Mouse (Mus musculus) effector memory CD4-positive, alpha-beta T cell, adult 7 months (primary cell): ENCODE results near the gene Trip4. TPM values are rescaled to one million over a fixed set of nuclear protein-coding genes. Genes with fewer than 3 reads are reported as not detected.

ENCODE experiments used
- polyA plus RNA-seq: library from polyadenylated mRNA; unstranded; fragments of 100-300 nt; shearing (Covaris generic); gene quantifications from one replicate; pipeline ENCODE4 v1.2.1, GENCODE M21; 2017

Gene Trip4
- 33.0 TPM for polyA plus RNA-seq

DNA sequence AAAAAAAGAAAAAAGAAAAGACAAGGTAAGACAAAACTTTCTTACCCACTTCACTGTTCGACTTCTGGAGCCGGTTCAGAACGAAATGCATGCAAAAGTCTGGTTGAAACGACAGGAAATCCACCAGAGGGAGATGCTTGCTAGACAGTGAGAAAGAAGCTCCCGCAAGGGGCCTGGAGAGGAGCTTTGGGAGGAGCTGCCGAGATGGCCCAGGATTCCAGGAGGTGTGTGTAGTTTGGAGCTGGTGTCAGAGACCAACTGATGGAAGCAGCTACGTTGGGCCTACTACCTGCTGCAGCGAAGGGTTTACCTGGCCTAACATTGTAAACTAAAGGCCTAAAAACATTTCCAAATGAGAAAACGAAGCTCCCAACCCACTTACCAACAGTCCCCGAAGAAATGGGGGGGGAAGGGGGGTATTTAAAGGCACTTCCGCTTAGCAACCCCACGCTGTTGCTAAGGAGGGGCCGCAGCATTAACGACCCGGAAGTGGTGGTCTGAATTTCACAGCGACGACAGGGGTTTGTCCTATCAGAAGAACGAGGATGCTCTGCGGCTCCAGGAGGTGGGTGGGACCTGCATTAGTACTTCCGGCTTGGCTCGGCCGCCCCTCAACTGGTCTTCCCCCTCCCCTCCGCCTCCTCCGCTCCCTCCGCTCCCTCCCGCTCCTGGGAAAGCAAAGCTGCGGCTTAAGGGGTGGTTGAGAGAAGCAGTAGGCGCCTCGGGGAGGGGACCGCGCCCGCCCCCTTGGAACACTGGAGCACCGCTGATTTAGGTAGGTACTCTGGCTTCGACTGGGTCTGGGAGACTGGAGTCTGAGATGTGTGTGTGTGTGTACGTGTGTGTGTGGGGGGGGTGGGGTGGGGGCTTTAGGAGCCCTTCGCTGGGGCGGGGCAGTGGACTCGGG lies at the start of gene Trip4, which contains the start of gene Csnk1g1:
TSS of gene Trip4 (minus strand) at position 401 of the 907 bp plus-strand sequence.
TSS of gene Csnk1g1 (plus strand) at position 531 of the 907 bp plus-strand sequence.

DNA sequence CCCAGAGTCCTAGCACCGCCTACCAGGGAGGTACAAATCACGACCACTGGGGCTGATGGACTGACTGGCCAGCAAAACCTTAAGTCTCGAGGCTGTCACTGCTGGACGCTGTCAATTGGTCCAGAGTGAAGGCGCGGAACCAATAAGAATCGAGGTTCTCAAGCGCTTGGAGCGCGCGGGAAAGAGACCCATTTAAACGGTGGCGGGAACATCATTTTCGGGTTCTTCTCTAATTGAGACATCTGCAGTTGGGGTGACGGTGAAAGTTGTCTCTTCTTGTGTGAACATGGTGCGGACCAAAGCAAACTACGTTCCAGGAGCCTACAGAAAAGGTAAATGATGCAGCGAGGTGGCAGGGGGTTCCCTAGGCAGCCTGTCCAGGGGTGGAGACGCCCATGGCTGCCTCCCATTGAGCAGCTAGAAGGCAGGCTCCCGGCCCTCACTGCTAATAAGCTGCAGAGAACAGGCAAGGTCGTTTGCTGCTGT lies 18.4 kb downstream of the Trip4 start, which contains the start of gene Pclaf:
TSS of gene Pclaf (plus strand) at position 95 of the 486 bp plus-strand sequence.

DNA sequence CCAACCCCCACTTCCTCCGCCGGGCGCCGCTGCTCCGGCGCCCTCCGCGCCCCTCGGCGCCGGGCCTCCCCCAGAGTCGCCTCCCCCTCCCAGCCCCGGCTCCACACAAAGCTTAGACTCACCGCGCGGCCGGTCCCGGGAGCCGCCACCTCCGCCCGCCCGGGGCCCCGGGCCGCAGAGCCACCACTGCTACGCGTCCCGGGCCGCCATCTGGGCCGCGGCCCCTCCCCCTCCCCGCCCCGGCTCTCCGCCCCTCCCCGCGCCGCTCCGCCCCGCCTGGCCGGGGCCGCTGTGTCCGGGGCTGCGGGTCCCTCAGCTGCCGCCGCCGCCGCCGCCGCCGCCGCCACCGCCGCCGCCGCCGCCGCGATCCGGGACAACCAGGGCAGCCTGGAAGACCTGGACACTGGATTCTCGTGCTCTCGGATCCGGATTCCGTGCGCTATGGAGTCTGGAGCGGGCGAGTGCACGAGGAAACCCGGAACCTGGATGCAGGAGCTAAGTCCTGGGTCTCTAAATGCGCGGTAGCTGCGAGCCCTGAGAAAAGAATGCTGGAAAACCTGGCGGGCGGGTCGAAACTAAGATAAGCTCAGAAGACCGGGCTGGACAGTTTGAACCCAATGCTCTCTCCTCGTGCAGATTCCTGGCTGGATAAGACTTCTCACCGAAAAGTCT lies 81.1 kb downstream of the Trip4 start, which contains the start of gene Zfp609:
TSS of gene Zfp609 (minus strand) at position 221 of the 672 bp plus-strand sequence.

Other genes with a start within 250 kb of the Trip4 start
- 56.2 TPM for gene Oaz2, start 240.8 kb downstream of the Trip4 start, polyA plus RNA-seq
- 4.1 TPM for gene Zfp609, start 81.2 kb downstream of the Trip4 start, polyA plus RNA-seq
- 0.90 TPM for gene Pclaf, start 18.6 kb downstream of the Trip4 start, polyA plus RNA-seq
- gene Csnk1g1, start 130 bp upstream of the Trip4 start, polyA plus RNA-seq = 29.5 TPM
- 220 TPM for gene Ppib, start 151.4 kb upstream of the Trip4 start, polyA plus RNA-seq
- gene Snx22, start 160.9 kb upstream of the Trip4 start, polyA plus RNA-seq = 1.9 TPM
- gene Snx1, start 217.8 kb upstream of the Trip4 start, polyA plus RNA-seq = 123 TPM
- gene Ciao2a, start 217.8 kb upstream of the Trip4 start, polyA plus RNA-seq = 64.1 TPM
- 5.3 TPM for gene Dapk2, start 249.4 kb upstream of the Trip4 start, polyA plus RNA-seq